Mouse (Mus musculus) layer of hippocampus, postnatal 25 days (tissue): Measurements from ENCODE around the gene Adam11. TPM values are rescaled to one million over a fixed set of nuclear protein-coding genes. Genes with fewer than 3 reads are reported as not detected.
"Not testable (repeated sequence)": the region's sequence is repeated elsewhere in the genome, so short reads cannot be mapped to it uniquely, and the experiment has no call there.

Experiments used
- DNase-seq, 2 experiments: peaks; one replicate each; pipeline ENCODE4 v3.0.0; 2022; ENCODE audit warnings: mixed read lengths in 2 of 2, low spot score in 1 of 2; ENCODE audit errors: extremely low spot score in 1 of 2
- total RNA-seq, 2 experiments: library from RNA; stranded (reverse); gene quantifications; 2 replicates each; pipeline ENCODE4 v1.2.3; 2021

Adam11 gene
- 100 to 1,000 TPM; 186 to 205 TPM for total RNA-seq

GRCm38 (mm10) chr11:102761309-102762210 is at the start of gene Adam11:
TSS of gene Adam11 (plus strand) at chr11:102761439.
- DNase-seq: no peak

GRCm38 (mm10) chr11:102712411-102712810 is 48.8 kb upstream of the Adam11 start:
- no peak for DNase-seq

DNA sequence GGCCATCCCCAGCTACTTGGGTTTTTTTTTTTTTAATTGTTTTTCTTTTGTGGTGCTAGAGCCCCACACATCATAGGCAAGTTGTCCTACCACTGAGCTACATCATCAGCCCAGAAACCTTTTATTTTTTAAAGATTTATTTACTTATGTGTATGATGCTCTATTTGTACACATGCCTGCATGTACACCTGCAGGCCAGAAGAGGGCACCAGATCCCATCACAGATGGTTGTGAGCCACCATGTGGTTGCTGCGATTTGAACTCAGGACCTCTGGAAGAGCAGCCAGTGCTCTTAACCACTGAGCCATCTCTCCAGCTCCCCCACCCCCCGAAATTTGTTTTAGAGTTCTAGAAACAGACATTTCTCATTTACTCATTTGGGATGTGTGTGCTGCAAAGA is 46.7 kb upstream of the Adam11 start:
- not testable (repeated sequence) for DNase-seq

DNA sequence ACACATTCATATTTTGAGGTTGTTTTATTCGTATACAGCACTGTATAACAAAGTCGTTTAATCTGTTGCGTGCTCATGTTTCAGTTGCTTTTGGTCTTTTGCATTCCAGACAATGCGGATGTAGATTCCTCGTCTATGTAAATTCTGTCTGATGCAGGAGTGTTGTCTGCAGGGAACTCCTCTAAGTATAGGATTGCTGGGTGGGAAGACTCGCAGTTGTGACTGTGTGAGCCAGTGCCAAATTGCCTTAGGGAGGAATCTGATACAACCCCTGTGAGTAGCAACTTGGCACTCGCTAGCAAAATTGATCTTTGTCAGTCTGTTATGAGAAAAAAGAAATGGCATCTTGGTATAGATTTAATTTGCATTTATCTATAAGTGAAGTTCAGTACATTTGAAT is 45.1 kb upstream of the Adam11 start:
- no peak for DNase-seq

GRCm38 (mm10) chr11:102725574-102725973 is 35.7 kb upstream of the Adam11 start:
- DNase-seq: peak in 1 of 2 experiments; percentile 21

DNA sequence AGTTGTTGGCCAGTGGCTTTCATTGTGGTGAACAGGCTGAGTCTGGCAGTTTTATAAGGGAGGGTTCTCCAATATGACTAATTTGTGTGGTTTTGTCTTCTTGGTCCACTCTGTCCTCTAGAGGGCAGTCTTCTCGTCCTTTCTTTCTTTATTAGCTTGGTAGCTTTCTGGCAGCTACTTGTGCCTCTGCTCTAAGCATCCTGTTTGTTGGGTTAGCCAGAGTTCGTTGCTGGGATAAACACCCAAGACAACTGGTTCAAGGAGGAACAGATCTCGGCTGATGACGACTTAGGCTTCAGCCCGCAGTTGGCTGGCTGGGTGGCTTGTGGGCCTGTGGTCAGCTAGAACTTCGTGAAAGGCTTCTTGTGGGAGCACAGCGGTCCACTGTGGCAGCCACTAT is 32.6 kb upstream of the Adam11 start:
- DNase-seq: no peak

DNA sequence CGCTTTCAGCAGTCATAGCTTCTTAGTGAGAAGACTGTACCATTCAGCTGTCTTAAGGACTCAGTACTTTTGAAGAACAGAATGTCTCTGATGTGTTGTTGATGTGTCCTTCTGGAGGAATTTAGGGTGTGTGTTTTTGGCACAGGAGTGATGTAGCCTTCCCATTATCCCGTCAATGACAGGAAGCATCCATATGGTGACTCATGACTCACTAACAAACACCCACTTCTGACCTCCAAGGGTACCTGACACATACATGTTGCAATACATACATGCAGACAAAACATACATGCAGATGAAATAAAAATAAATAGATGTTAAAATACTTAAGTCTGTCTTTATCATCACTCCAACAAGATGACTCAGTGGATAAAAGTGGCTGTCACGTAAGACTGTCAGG is 31.4 kb upstream of the Adam11 start:
- DNase-seq: no peak

DNA sequence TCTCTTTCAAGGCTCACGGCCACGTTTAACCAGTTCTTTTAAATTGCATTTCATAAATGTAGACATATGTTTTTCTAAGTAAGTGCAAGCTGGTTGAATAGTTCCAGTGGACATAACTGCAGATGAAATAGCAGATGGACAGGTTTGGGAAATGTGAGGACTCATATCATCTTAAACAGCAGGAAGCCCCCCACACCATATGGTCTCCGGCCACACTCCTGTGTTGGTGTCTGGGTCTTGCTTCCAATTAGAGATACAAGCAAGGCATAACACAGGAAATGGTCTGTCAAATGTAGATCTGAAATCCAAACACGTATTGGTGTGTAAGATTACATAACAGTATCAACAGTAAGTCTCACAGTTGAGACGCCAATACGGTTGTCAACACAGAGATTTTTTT is 29.9 kb upstream of the Adam11 start:
- no peak for DNase-seq

DNA sequence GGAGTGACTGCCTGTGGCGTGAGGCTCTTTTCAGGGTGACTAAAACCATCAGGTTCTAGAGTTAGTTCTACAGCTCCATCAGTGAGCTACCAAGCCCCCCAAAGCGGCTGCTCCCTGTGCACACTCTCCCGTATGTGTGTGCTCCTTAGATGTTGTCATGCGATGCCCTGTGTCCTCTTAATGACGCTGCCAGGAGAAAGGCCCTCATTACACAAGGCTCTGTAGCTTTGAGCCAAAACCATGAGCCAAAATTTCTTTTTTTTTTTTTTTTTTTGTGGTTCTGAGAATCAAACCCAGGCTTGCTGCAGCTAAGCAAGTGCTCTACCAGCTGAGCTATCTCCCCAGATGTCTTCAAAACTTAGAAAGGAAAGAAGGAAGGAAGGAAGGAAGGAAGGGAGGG is 28.1 kb upstream of the Adam11 start:
- no peak for DNase-seq

DNA sequence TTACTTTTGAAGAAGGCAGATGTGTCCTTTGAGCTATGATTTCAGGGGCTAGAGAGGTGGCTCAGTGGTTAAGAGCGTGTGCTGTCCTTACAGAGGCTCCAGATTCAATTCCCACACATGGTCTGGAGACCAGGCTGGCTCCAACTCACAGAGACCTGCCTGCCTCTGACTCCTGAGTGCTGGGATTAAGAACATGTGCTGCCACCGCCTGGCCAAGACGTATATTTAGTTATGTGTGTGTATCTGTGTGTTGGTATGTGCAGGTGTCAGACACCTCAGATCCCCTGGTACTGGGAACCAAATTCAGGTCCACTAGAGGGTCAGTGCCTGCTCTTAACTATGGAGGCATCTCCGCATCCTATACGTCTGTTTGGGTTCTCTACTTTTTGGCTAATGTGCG is 26.3 kb upstream of the Adam11 start:
- DNase-seq: no peak

DNA sequence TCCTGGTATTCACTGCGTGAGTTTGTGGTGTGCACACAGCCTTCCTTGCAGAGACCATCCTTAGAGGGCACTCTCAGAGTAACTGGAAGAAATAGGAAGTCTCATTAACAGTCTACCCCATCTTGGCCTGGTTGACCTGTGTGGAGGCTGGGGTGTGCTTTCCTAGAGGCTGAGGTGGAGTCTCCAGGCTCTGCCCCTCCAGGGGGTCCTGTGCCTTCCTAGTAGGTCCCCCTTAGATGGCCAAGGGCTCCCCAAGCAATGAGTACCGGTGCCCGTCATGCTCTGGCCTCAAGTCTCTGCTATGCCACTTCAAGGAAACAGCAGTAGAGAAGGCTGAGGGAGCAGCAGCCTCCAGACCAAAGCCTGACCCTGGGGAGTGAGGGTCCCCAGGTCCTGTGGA is 23.2 kb upstream of the Adam11 start:
- DNase-seq: no peak

DNA sequence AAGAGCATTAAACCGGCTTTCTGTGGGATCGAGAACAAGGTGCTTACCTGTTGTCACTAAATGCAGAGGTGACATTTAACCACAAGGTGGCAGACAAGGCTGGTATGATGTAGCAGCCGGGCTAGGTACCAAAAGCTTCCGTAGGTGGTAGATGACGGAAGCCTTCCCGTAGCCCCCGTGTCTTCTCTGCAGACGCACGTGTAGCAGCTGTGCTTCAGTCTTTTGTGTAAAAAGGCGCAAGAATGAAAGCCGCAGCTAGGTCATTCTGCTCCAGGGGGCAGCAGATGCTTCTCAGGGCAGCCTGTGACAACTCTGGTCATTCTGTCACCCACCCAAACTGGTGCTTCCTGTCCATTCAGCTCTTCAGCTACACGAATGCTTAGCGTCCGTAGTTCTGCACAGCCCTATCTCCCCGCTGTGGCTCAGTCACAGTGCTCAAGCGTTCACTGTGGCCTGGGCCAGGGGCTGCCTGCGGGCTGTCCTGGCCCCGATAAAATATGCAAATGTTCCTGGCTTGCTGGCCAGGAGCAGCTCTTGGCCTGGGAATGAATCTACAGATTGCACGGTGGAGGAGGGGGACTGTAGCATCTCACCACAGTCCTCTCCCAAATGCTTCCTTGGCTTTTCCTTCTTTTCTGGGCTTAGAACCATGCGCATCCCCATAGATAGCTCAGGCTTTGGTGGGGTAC is 21.8 kb upstream of the Adam11 start:
- peak in 1 of 2 experiments; percentile 52 for DNase-seq

- no peak for DNase-seq
Measured at GRCm38 (mm10) chr11:102740634-102741033, 20.6 kb upstream of the Adam11 start.

DNA sequence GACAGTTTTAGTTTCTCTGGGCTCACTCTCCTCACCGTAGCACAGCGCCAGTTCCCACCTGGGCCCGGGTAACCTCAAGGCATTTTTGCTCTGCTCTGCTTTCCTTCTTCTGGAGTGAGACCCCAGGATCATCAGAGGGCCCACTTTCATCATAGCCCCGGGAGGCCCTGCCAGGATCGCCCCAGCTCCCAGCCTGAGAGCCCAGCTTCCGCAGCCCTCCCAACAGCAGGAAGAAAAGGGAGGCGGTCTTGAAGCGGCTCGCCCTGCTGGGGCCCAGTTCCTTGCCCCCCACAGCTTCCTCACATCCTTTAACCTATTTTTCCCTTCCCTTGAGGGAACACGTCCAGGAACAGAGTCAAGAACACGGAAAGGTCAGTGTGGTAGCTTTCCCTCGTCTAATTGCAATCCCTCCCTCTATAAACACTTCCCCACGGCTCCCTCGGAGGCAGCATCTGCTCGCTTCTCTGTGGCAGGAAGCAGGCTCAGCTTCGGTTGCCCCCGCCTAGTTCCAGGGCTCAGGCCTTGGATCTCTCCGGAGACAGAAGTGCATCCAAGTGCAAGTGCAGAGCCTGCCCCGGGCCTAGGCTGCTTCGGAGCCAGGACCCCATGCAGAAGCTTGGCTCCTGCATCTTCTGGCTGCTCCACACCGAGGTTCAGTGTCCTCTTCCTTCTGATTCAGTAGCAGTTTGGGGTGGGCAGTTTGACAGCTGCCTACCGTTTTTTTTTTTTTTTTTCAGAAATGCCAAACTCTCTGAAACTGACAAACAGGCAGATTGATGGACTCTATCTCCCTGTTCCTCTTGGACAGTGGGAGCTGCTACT is 19.9 kb upstream of the Adam11 start:
- DNase-seq: peak in 1 of 2 experiments; percentile 33

GRCm38 (mm10) chr11:102742066-102742465 is 19.2 kb upstream of the Adam11 start:
- DNase-seq: no peak

- DNase-seq: no peak
Measured at GRCm38 (mm10) chr11:102742843-102743242, 18.4 kb upstream of the Adam11 start.

- DNase-seq: no peak
Measured at GRCm38 (mm10) chr11:102744746-102745145, 16.5 kb upstream of the Adam11 start.

DNA sequence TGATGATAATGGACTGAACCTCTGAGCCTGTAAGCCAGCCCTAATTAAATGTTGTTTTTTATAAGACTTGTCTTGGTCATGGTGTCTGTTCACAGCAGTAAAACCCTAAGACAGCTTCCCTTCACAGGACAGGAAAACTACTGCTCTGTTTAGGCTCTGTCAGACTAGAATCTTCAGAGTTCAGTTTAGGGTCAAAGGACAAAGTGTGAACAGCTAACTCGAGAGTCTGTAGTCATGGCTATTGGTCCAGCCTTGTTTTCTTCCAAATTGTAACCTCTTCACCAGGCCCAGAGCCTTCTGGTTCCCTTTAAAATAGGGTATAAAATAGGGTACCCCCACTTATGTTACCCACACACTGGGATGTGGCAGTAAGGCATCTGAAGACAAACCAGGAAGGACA is 13.4 kb upstream of the Adam11 start:
- no peak for DNase-seq

- no peak for DNase-seq
Measured at GRCm38 (mm10) chr11:102748381-102748780, 12.9 kb upstream of the Adam11 start.

- DNase-seq: no peak
Measured at GRCm38 (mm10) chr11:102749712-102750111, 11.5 kb upstream of the Adam11 start.
